Mouse (Mus musculus): Measurements from ENCODE around the gene Slc12a5. TPM values are rescaled to one million over a fixed set of nuclear protein-coding genes. Genes with fewer than 3 reads are reported as not detected.
A peak's percentile ranks its signal among the peaks of the same experiment; 100 is the strongest.

Slc12a5 gene
- polyA plus RNA-seq, 1 experiment from 2014 or later, result 0.62 TPM

DNA sequence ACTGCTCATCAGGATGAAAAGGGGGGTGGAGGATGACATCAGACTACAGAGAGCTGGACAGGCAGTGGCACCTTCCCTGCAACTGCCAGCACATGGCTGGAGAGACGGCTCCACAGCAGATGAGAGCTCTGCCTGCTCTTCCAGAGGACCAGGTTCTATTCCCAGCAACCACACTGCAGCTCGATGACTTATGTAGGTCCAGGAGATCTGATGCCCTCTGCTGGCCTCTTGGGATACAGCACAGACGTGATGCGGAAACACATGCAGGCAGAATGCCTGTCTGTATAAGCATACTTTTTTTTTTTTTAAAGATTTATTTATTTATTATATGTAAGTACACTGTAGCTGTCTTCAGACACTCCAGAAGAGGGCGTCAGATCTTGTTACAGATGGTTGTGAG is 42.3 kb upstream of the Slc12a5 start:
- H3K4me2 ChIP-seq (ENCODE audit: low read length), result no peak overlapping the region
- no peak for ATAC-seq (ENCODE audit: insufficient number of reproducible peaks, insufficient read depth, low FRiP score, low read depth)

DNA sequence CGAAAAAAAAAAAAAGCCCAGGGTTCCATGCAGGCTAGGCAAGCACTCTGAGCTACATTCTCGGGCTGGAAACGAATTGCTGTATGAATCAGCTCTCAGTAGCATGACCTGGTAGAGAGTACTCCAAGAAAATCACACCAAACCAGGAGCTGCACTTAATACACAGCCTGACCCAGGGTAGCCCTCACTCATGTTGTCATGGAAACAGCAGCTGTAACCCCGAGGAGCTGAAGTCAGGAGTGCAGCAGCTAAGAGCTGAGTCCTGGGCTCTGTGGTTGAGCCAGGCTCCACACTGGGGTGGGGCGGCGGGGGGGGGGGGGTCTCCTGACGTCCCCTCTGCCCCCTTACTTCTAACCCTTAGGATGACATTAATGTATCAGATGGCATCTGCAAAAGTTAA is 38.6 kb upstream of the Slc12a5 start:
- Histone ChIP-seq H3K9me3 (ENCODE audit: control insufficient read depth, low read length) (no peaks in the 10 kb centered on the region), H3K9ac (ENCODE audit: low read length) (no peak overlapping the region), H3K27me3 (ENCODE audit: control insufficient read depth, insufficient read depth, low read length) (peaks cover 4% of the 10 kb centered on the region; the same call in 1 of the 2 replicates), H3K36me3 (ENCODE audit: control insufficient read depth, insufficient read depth, low read length) (peaks cover 20% of the 10 kb centered on the region), H3K4me2 (ENCODE audit: low read length) (no peak overlapping the region), H3K4me3 (ENCODE audit: control insufficient read depth in 1 of 2, insufficient read depth in 1 of 2, low read depth in 1 of 2, low read length in 2 of 2) (no peak overlapping the region), H3K27ac (replicated peaks in 1 of 2; ENCODE audit: control insufficient read depth in 1 of 2, insufficient read depth in 1 of 2, low read depth in 2 of 2, low read length in 2 of 2) (no peak overlapping the region), H3K4me1 (ENCODE audit: control insufficient read depth in 2 of 2, insufficient read depth in 2 of 2, low read length in 2 of 2) (no peaks in the 10 kb centered on the region)
- 66% methylated on average over 7 of the region's 7 CpGs for WGBS
- ATAC-seq (ENCODE audit: insufficient number of reproducible peaks, insufficient read depth, low FRiP score, low read depth), result no peak

More for the DNA sequence above, 42.3 kb upstream of the Slc12a5 start:
- 68% methylated on average over 4 of the region's 5 CpGs for WGBS
- Histone ChIP-seq H3K4me1 (ENCODE audit: control insufficient read depth in 2 of 2, insufficient read depth in 2 of 2, low read length in 2 of 2) (peaks cover 2 to 3% of the 10 kb centered on the region in 2 experiments; a peak in 3 of 4 replicates), H3K9ac (ENCODE audit: low read length) (no peak overlapping the region), H3K27me3 (ENCODE audit: control insufficient read depth, insufficient read depth, low read length) (no peaks in the 10 kb centered on the region), H3K27ac (replicated peaks in 1 of 2; ENCODE audit: control insufficient read depth in 1 of 2, insufficient read depth in 1 of 2, low read depth in 2 of 2, low read length in 2 of 2) (no peak overlapping the region), H3K9me3 (ENCODE audit: control insufficient read depth, low read length) (no peaks in the 10 kb centered on the region), H3K36me3 (ENCODE audit: control insufficient read depth, insufficient read depth, low read length) (peaks cover 24% of the 10 kb centered on the region), H3K4me3 (ENCODE audit: control insufficient read depth in 1 of 2, insufficient read depth in 1 of 2, low read depth in 1 of 2, low read length in 2 of 2) (no peak overlapping the region)

DNA sequence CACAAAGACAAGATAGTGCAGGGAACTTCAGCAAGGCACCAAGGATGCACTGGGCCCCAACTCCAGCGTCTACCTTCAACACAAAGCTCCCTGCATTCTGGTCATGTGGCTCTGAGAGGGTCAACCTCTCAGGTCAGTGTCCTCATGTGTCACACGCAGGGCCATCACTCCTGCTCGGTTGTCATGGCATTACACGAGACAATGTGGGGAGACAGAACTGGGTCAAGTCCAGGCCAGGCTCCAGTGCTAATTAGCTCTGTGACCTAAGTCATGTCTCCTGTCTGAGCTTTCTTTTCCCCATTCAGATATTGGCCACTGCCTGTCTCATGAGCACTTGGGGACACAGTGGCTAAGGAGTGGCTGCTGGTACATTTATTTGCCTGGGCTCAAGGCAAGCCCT is 37.3 kb upstream of the Slc12a5 start:
- Histone ChIP-seq H3K9me3 (ENCODE audit: control insufficient read depth, low read length) (no peaks in the 10 kb centered on the region), H3K4me3 (ENCODE audit: control insufficient read depth in 1 of 2, insufficient read depth in 1 of 2, low read depth in 1 of 2, low read length in 2 of 2) (no peak overlapping the region), H3K4me2 (ENCODE audit: low read length) (no peak overlapping the region), H3K27ac (replicated peaks in 1 of 2; ENCODE audit: control insufficient read depth in 1 of 2, insufficient read depth in 1 of 2, low read depth in 2 of 2, low read length in 2 of 2) (no peak overlapping the region), H3K9ac (ENCODE audit: low read length) (no peak overlapping the region), H3K4me1 (ENCODE audit: control insufficient read depth in 2 of 2, insufficient read depth in 2 of 2, low read length in 2 of 2) (no peaks in the 10 kb centered on the region), H3K36me3 (ENCODE audit: control insufficient read depth, insufficient read depth, low read length) (peaks cover 20% of the 10 kb centered on the region), H3K27me3 (ENCODE audit: control insufficient read depth, insufficient read depth, low read length) (peaks cover 4% of the 10 kb centered on the region; the same call in 1 of the 2 replicates)
- ATAC-seq (ENCODE audit: insufficient number of reproducible peaks, insufficient read depth, low FRiP score, low read depth), result no peak
- 74% methylated on average over 4 of the region's 4 CpGs for WGBS

DNA sequence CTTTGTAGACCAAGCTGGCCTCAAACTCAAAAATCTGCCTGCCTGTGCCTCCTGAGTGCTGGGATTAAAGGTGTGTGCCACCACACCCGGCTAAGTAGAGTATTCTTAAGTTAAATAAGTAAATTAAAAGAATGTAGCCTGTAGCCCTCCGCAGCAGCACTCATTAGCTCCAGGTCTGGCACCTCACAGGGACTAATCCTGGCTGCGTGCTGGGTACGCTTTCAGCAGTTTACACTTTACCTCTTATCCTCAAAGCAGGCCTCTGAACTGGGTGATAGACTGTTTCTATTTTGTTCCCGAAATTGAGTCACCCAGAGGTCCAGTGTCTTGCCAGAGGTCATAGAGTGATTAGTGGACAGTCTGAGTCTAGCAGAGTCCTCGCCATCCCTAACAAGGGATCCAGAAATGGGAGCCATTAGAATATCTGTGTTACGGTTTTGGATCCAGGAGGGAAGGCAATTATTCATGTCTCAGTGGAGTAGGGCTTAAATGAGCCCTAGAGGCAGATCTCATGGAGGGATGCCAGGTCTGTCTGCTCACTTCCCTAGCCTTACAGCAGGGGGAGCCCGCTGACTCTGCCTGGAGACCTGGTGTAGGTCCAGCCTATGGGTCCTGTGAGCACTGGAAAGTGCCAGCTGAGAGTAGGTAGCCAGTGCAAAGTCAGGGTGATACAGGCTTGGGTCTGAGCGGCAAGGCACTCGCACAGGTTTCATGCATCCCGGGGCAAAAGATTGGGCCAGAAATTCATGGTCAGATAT is 36.3 kb upstream of the Slc12a5 start:
- Histone ChIP-seq H3K27me3 (ENCODE audit: control insufficient read depth, insufficient read depth, low read length) (peaks cover 9% of the 10 kb centered on the region), H3K9ac (ENCODE audit: low read length) (no peak overlapping the region), H3K4me1 (ENCODE audit: control insufficient read depth in 2 of 2, insufficient read depth in 2 of 2, low read length in 2 of 2) (no peaks in the 10 kb centered on the region), H3K4me3 (ENCODE audit: control insufficient read depth in 1 of 2, insufficient read depth in 1 of 2, low read depth in 1 of 2, low read length in 2 of 2) (no peak overlapping the region), H3K9me3 (ENCODE audit: control insufficient read depth, low read length) (no peaks in the 10 kb centered on the region), H3K27ac (replicated peaks in 1 of 2; ENCODE audit: control insufficient read depth in 1 of 2, insufficient read depth in 1 of 2, low read depth in 2 of 2, low read length in 2 of 2) (no peak overlapping the region), H3K4me2 (ENCODE audit: low read length) (no peak overlapping the region), H3K36me3 (ENCODE audit: control insufficient read depth, insufficient read depth, low read length) (peaks cover 16% of the 10 kb centered on the region)
- WGBS, result 33% methylated on average over 11 of the region's 11 CpGs
- ATAC-seq (ENCODE audit: insufficient number of reproducible peaks, insufficient read depth, low FRiP score, low read depth), result 0 out of 2 replicates have a peak, but pooled peaks have one; percentile 17

DNA sequence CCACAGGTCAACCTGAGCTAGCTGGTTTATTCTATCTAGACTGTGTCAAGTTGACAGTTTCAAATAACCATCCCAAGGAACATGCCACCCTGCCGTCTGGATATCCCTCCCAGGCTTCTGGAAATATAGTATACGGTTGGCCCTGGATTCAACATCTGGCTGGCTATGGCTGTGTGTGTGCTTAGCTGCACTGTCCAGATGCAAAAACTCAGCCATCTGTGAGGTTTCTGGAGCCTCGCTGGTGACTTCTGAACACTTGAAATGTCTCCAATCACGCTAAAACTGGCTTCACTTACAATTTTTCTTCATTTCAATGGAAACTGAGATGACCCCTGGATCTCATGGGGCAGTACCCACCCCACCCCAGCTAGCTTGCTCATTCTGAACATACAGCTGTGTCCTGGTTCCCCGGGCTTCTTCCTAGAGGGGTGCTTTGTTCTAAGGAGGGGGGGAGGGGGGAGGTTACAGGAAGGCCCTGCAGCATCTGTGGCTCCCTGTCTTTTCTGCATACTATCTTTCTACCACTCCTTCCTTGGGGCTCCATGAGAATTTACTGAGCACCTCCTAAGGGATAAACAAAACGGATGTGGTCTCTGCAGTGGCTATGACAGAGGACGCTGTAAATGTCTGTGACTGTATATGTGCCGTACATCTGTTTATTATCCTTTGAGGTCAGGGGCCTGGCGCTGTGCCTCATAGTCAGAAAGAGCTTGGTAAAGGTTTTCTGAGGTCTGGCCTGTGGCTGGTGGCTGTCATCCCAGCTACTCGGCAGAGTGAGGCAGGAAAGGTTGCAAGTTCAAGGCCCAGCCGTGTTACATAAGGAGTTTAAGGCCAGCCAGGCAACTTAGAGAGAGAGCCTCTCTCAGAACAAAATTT is 29.7 kb upstream of the Slc12a5 start:
- Histone ChIP-seq H3K27ac (replicated peaks in 1 of 2; ENCODE audit: control insufficient read depth in 1 of 2, insufficient read depth in 1 of 2, low read depth in 2 of 2, low read length in 2 of 2) (no peak overlapping the region), H3K4me2 (ENCODE audit: low read length) (no peak overlapping the region), H3K4me3 (ENCODE audit: control insufficient read depth in 1 of 2, insufficient read depth in 1 of 2, low read depth in 1 of 2, low read length in 2 of 2) (no peak overlapping the region), H3K36me3 (ENCODE audit: control insufficient read depth, insufficient read depth, low read length) (no peaks in the 10 kb centered on the region), H3K27me3 (ENCODE audit: control insufficient read depth, insufficient read depth, low read length) (peaks cover 38% of the 10 kb centered on the region), H3K9ac (ENCODE audit: low read length) (no peak overlapping the region), H3K4me1 (ENCODE audit: control insufficient read depth in 2 of 2, insufficient read depth in 2 of 2, low read length in 2 of 2) (no peaks in the 10 kb centered on the region), H3K9me3 (ENCODE audit: control insufficient read depth, low read length) (no peaks in the 10 kb centered on the region)
- ATAC-seq (ENCODE audit: insufficient number of reproducible peaks, insufficient read depth, low FRiP score, low read depth), result no peak
- 61% methylated on average over 11 of the region's 11 CpGs for WGBS

DNA sequence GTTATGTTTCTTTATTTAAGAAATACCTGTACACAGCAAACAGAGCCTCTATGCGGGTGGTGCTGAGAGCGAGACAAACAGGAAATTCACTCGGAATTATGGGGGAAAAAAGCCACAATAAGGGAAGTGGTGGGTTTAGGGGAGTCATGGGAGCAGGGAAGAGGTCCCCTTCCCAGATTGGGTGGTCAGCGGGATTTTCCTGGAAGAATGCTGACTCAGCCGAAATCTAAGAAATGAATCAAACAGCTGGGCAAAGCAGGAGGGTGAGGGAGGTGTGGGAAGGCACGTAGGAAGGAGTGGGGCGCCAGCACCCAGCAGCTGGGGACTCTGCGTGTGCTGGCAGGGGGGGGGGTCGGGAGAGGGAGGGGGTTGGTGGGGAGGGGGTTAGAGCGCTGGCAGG is 27.1 kb upstream of the Slc12a5 start:
- H3K27me3 ChIP-seq (ENCODE audit: control insufficient read depth, insufficient read depth, low read length), result peaks cover 46% of the 10 kb centered on the region
- H3K4me2 ChIP-seq (ENCODE audit: low read length), result no peak overlapping the region
- no peak overlapping the region for H3K27ac ChIP-seq (replicated peaks in 1 of 2; ENCODE audit: control insufficient read depth in 1 of 2, insufficient read depth in 1 of 2, low read depth in 2 of 2, low read length in 2 of 2)
- H3K4me1 ChIP-seq (ENCODE audit: control insufficient read depth in 2 of 2, insufficient read depth in 2 of 2, low read length in 2 of 2), result peaks cover 2 to 4% of the 10 kb centered on the region in 2 experiments; a peak in 2 of 4 replicates
- no peak for ATAC-seq (ENCODE audit: insufficient number of reproducible peaks, insufficient read depth, low FRiP score, low read depth)
- no peaks in the 10 kb centered on the region for H3K9me3 ChIP-seq (ENCODE audit: control insufficient read depth, low read length)
- no peak overlapping the region for H3K4me3 ChIP-seq (ENCODE audit: control insufficient read depth in 1 of 2, insufficient read depth in 1 of 2, low read depth in 1 of 2, low read length in 2 of 2)
- WGBS, result 50% methylated on average over 9 of the region's 10 CpGs
- no peaks in the 10 kb centered on the region for H3K36me3 ChIP-seq (ENCODE audit: control insufficient read depth, insufficient read depth, low read length)
- no peak overlapping the region for H3K9ac ChIP-seq (ENCODE audit: low read length)

DNA sequence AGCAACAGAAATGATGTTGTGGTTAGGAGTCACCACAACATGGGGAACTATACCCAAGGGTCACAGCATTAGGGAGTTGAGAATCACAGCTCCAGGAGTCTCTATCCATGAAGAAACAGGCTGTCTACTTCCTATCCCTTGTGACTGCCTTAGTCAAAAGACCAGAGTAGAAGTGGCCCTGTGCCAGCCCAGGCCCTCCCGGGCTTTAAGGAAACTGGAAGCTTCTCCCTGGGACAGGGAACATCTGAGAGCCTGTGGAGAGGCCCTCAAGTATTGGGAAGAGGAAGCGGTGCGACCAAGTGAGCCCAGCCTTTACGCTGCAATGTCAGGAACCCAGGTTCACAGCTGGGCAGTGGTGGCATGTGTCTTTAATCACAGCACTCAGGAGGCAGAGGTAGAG is 24.6 kb upstream of the Slc12a5 start:
- Histone ChIP-seq H3K9me3 (ENCODE audit: control insufficient read depth, low read length) (no peaks in the 10 kb centered on the region), H3K4me3 (ENCODE audit: control insufficient read depth in 1 of 2, insufficient read depth in 1 of 2, low read depth in 1 of 2, low read length in 2 of 2) (no peak overlapping the region), H3K27me3 (ENCODE audit: control insufficient read depth, insufficient read depth, low read length) (peaks cover 59% of the 10 kb centered on the region), H3K36me3 (ENCODE audit: control insufficient read depth, insufficient read depth, low read length) (no peaks in the 10 kb centered on the region), H3K4me1 (ENCODE audit: control insufficient read depth in 2 of 2, insufficient read depth in 2 of 2, low read length in 2 of 2) (peaks cover 7 to 12% of the 10 kb centered on the region in 2 experiments), H3K4me2 (ENCODE audit: low read length) (no peak overlapping the region), H3K9ac (ENCODE audit: low read length) (no peak overlapping the region), H3K27ac (replicated peaks in 1 of 2; ENCODE audit: control insufficient read depth in 1 of 2, insufficient read depth in 1 of 2, low read depth in 2 of 2, low read length in 2 of 2) (no peak overlapping the region)
- ATAC-seq (ENCODE audit: insufficient number of reproducible peaks, insufficient read depth, low FRiP score, low read depth), result no peak
- WGBS, result 65% methylated on average over 4 of the region's 4 CpGs
